Mouse (Mus musculus) lung, postnatal 36 days (tissue): ENCODE results near the gene Bckdk.
"Not testable (repeated sequence)": the region's sequence is repeated elsewhere in the genome, so short reads cannot be mapped to it uniquely, and the experiment has no call there.

ENCODE experiments used
- DNase-seq: peaks from one replicate; pipeline ENCODE4 v3.0.0; 2022; ENCODE audit warnings: mixed read lengths

Bckdk gene

DNA sequence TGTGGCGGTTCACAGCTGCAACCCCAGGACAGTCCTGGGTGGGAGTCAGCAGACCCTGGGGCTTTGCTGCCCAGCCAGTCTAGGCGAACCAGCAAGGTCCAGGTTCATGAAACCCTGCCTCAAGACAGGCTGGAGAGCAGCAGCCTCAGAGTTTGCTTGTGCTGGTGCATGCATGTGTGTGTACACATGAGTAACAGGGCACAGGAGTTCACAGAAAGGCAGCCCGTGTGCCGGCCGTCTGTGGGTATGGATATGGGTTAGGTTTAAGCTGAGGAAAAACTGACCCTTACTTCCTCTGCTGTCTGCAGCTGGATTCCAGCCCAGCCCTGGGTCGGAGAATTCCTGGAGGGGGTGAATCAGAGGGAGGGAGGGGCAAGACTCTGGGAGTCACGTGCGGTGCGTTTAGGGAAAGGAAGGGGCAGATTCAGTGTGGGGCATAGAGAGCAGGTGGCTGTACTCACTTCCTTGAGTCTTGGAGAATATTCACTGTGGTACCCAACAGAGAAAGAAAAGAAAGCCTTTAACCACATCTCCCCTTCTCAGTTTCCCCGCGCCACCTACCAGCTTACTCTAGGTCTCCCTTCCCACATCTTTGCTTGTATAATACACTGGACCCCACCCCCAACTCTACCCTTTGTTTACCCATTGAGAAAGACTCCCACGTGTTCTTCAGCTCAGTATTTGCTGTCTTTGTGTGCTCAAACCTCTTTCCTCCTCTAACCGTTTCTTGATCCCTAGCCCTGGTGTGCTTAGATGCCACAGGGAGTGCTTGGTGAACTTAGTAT is 27.7 kb downstream of the Bckdk start:
- peak; percentile 84 for DNase-seq

DNA sequence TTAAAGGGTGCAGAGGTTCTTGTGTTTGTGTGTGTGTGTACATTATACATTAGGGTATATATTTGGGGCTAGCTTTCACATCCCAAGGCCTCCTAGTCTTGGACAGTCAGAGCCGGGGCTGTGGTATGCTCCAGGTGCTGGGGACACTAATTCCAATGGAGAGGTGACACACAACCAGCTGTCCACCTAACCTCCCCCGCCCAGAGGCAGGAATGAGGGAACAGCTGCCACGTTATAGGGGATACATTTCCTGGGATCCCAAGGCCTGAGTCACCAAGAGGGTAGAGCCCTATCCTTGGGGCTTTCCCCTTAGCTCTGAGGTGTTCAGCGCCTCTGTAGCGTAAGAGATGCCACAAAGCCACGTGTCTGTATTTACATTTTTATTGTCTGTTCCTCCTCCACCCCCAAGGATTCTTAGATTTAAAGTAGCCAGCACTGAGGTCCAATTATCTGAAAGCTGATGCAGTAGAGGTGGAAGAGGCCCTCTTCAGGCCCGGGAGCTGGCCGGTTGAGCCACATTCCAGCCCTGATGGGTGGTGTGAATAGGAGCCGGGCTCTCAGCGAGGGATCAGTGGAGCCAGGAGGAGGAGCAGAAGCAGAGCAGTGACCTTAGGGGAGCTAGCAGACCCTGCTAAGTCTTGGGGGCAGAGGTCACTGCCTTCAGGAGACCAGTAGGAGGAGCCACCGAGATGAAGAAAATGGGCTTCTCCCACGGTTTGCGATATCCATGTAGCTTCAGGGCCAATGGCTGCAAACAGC is 28.6 kb downstream of the Bckdk start:
- DNase-seq: peak; percentile 84

DNA sequence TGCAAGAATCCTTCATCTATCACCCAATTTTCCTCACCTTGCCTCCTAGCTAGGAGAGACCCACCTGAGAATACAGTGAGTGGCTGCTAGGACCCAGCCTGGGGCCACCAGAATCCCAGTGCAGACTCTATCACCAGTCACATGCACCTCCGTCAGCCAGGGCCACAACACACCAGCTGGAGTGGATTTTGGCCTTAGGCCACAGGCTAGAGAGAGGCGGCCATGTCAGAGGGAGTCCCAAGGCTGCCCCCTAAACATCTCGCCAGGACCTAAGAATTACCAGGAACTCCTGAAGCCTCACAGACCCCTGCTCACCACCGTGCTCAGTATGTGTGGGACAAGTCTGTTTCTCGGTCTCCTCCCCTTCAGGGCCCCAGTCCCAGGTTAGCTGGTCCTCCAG is 30.2 kb downstream of the Bckdk start:
- no peak for DNase-seq

DNA sequence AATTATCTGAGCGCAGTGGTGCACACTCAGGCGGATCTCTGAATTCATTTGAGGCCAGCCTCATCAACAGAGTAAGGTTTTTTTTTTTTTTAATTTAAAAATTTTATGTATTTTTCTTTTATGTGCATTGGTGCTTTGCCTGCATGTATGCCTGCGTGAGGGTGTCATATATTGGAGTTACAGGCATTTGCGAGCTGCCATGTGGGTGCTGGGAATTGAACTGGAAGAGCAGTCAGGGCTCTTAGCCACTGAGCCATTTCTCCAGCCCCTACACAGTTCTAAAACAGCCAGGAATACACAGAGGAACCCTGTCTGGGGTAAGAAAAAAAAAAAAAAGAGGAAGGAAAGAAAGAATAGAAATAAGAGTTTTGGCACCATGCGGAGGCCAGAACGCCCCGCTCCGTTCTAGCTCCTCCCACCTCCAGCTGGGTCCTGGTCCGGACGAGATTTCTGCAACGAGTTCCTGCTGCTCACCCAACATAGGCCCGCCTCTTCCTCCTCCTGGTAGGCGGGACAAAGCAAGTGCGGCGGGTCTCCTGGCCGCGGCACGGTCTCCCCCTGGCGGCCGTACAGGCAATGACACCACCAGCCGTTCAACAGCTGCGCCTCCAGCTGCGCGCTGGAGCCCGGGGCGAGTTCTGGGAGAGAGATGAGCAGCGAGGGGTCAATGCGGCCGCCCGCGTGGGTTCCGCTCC is 31.3 kb downstream of the Bckdk start:
- peak; percentile 97 for DNase-seq

DNA sequence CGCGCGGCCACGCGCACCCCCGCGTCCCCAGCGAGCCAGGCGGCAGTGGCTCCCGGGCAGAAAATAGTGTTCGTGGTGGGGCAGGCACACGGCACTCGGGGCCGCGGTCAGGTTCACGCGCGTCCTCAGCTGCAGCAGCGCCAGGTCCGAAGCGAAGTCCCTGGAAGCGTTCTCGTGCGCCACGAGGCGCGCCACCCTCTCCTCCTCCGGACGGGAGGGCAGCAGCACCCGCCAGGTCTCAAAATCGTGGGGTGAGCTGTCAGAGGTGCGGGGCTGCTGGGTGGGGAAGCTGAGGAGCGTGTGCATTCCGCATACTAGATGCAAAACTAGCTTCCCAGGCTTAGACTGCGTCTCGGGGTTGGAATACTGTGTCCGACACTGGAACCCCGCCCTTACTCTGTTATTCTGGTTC is 31.9 kb downstream of the Bckdk start:
- no peak for DNase-seq

DNA sequence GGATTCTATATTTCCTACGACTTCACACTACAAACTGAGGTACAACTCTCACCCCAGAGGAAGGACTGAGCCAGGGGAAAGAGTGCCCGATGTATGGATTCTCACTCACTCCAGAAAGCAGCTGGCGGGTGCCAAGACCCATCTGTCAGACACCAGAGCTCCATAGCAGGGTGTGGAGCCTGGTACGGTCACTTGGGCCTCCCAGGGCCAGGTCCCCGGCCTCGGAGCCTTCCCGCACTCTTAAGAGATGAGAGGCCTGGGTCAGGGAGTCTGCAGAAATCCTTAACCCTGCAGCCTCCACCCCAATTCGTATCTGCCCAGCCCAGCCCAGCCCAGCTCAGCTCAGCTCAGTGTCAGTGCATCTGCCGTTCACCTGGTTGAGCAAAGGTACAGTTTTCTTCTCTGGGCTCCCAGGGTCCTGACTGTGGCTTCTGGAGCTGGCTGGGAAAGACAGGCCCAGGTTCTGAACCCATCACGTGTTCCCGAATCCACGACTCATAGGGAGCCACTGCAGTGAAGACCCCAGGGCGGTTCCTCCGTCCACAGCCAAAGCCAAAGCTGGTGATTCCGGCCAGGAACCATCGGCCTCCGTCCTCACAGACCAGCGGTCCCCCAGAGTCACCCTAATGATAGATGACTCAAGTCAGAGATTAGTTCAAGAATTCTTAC is 32.5 kb downstream of the Bckdk start:
- no peak for DNase-seq

DNA sequence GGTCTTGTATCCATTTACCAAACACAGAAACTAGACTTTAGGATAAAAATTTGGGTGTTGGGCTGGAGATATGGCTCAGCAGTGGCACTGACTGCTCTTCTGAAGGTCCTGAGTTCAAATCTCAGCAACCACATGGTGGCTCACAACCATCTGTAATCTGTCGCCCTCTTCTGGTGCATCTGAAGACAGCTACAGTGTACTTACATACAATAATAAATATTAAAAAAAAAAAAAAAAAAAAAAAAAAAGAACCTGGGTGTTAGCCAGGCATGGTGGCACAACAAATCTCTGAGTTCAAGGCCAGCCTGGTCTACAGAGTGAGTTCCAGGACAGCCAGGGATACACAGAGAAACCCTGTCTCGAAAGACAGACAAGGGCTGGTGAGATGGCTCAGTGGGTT is 38.2 kb downstream of the Bckdk start:
- DNase-seq: not testable (repeated sequence)

DNA sequence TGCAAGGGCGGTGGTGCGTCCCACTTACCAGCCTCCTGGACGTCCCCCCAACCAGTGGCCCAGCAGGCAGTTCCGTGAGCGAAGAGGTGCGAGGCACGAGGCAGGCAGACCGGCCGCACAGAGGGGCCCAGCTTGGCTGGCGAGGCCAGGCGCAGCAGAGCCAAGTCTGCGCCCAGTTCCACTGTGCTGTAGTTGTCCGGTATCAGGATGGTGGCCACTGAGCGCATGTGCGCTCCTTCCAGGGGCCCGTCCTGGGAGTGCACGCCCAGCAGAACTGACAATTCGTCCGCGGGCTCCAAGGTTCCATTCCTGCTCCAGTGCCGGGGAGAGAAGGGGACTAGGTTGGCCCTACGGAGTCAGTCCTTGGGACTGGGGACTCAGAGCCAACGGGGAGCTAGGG is 40.7 kb downstream of the Bckdk start:
- no peak for DNase-seq

DNA sequence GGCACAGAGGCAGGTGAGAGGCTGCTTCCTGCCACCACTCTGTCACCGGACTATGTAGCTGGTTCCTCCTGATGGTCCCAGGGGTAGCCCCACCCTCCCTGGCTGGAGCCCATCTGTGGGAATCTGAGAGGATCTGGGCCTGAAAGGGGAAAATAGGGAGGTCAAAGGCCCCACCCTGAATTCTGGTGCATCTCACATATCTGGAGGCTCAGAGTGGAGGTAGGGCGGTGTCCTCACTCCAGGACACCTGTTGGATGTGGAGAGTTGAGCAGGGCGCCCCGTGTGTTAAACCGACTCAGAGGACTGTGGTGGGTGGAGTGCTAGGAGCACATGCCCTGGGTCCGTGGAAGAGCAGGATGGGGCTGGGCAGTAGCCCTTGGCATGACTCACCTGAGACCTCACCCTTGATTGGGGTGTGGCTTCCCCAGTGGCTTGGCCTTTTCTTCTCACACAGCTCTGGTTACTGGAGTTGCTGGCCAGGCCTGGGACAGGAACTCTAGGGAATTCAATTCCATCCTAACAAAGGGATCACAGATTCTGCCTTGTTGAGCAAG is 42.7 kb downstream of the Bckdk start, which contains the start of gene Prss36:
Gene Prss36 (minus strand): TSS at position 256 of the 554 bp plus-strand sequence.
- no peak for DNase-seq

DNA sequence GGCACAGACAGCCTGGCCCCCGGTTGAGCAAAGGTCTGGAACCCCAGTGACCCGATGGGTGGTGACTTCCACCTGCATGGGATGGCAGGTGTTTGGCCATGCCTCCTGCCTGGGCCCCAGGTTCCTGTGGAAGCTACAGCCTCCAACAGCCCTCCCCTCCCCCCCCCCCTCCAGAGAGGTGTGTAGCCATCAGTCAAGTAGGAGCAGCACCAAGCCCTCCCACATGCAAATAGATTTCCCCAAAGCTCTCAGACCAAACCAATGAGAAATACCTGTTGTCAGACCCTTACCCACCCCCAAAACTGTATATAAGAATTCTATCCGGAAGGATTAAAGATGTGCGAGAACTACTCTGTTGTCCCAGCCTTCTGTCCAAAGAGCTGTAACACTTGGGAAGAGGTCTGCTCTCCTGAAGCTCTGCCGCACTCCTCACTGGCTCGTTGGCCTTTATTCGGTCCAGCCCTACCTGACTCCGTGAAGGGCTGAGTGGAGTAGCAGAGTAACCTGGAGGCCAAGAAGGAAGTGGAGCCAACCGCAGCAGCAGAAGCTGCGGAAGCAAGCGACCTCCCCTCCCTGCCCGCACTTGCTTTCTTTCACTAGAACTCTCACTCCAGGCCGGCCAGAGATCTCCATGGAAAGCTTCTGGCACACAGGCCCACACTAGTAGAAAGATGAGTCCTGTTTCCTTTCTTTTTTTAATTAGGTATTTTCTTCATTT is 49.1 kb downstream of the Bckdk start:
- no peak for DNase-seq

DNA sequence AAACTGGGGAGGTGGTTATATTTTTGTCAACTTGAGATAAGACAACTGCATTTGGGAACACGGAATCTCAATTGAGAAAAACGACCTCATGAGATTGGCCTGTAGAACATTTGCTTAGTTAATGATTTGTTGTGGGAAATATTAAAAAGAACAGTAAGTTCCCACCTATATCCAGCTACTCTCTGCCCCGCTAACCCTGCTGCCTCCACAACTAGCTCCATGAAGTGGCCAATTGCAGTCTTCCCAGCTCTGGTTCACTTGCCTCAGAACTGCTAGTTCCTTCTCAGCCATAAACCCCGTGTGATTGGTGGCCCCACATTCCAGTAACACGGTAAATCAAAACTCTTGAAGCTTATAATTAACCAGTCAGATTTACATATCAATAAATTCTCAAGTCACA is 55.5 kb downstream of the Bckdk start:
- no peak for DNase-seq
